Mouse (Mus musculus) limb, embryonic 14.5 days (tissue): Measurements from ENCODE around the gene Nfx1. TPM values are rescaled to one million over a fixed set of nuclear protein-coding genes. Genes with fewer than 3 reads are reported as not detected.

ENCODE experiments used
- ATAC-seq: fragments of 200-750 bp; cut with Nextera tagmentation; 2 replicates; pipeline ENCODE4 v1.8.0; 2017; ENCODE audit warnings: low read depth, moderate number of reproducible peaks, moderate TSS enrichment; ENCODE audit not compliant: low FRiP score
- DNase-seq: peaks from one replicate; pipeline ENCODE4 v3.0.0-alpha.2; 2015; ENCODE audit warnings: low spot score
- H3K27ac ChIP-seq: fragments of 300-500 bp; sonication (generic); replicated peaks from 2 replicates; pipeline ENCODE4 v1.5.1; 2014; ENCODE audit warnings: low read depth, mild to moderate bottlenecking, low read length, moderate library complexity, mixed read lengths
- H3K27me3 ChIP-seq: fragments of 300-500 bp; sonication (generic); 2 replicates; pipeline ENCODE4 v1.6.1; 2014; ENCODE audit warnings: low read length, mixed read lengths; ENCODE audit not compliant: control insufficient read depth, insufficient read depth
- H3K36me3 ChIP-seq: fragments of 300-500 bp; sonication (generic); 2 replicates; pipeline ENCODE4 v1.6.1; 2014; ENCODE audit warnings: mild to moderate bottlenecking, low read length, moderate library complexity, mixed read lengths; ENCODE audit not compliant: control insufficient read depth, insufficient read depth
- H3K4me1 ChIP-seq: fragments of 300-500 bp; sonication (generic); 2 replicates; pipeline ENCODE4 v1.6.1; 2014; ENCODE audit warnings: antibody characterized with exemption, low read length, mixed read lengths; ENCODE audit not compliant: control insufficient read depth, insufficient read depth
- H3K4me2 ChIP-seq: fragments of 300-500 bp; sonication (generic); replicated peaks from 2 replicates; pipeline ENCODE4 v1.6.1; 2014; ENCODE audit warnings: low read depth, mild to moderate bottlenecking, low read length, moderate library complexity; ENCODE audit not compliant: severe bottlenecking
- H3K4me3 ChIP-seq: fragments of 300-500 bp; sonication (generic); replicated peaks from 2 replicates; pipeline ENCODE4 v1.5.1; 2014; ENCODE audit warnings: low read length
- H3K9ac ChIP-seq: fragments of 300-500 bp; sonication (generic); 2 replicates; pipeline ENCODE4 v1.6.1; 2014; ENCODE audit warnings: mild to moderate bottlenecking, low read depth, low read length, moderate library complexity; ENCODE audit not compliant: severe bottlenecking
- H3K9me3 ChIP-seq: fragments of 300-500 bp; sonication (generic); 2 replicates; pipeline ENCODE4 v1.6.1; 2016; ENCODE audit warnings: low read length; ENCODE audit not compliant: control insufficient read depth
- POLR2A ChIP-seq: fragments of 200-500 bp; IDR thresholded peaks from 2 replicates; pipeline ENCODE4 v1.8.0; 2012; ENCODE audit warnings: inconsistent platforms, mild to moderate bottlenecking, moderate library complexity, borderline replicate concordance; ENCODE audit not compliant: insufficient read depth, insufficient read length; ENCODE audit errors: extremely low read depth
- WGBS: fragments of 180-500 bp; shearing (Covaris S2); extraction: QIAGEN DNeasy Blood & Tissue Kit; methylation state at CpG from one replicate; pipeline ENCODE4 v1.1.7; 2014; 5-methylcytosine and 5-hydroxymethylcytosine counted together
- polyA plus RNA-seq, 2 experiments: library from polyadenylated mRNA; depleted of rRNA in 1 of 2; stranded (reverse) in 1 of 2; unstranded in 1 of 2; fragments of >200 nt; fragmentation: Nextera tagmentation in 1 of 2; extraction: Ambion mirVana in 1 of 2; gene quantifications; 2 replicates each; pipeline versions ENCODE4 v1.2.1 to v1.2.3; 2012 to 2014

Gene Nfx1
- polyA plus RNA-seq, 2 experiments = 88.8 to 91.4 TPM

GRCm38 (mm10) chr4:40989633-40990032 is 18.9 kb downstream of the Nfx1 start:
- H3K36me3 ChIP-seq = peaks cover 96% of the 10 kb centered on the region
- no peak for DNase-seq
- no peak overlapping the region for H3K4me3 ChIP-seq
- ATAC-seq = no peak
- no peak overlapping the region for H3K9ac ChIP-seq
- TF ChIP-seq POLR2A = no peak
- H3K4me2 ChIP-seq = no peak overlapping the region
- no peak overlapping the region for H3K27ac ChIP-seq
- H3K4me1 ChIP-seq = no peaks in the 10 kb centered on the region
- H3K9me3 ChIP-seq = no peaks in the 10 kb centered on the region
- H3K27me3 ChIP-seq = no peaks in the 10 kb centered on the region
- WGBS = 93% methylated on average over 6 of the region's 6 CpGs

- ATAC-seq (no peak), DNase-seq (no peak)
- no peak overlapping the region for H3K27ac ChIP-seq
- no peak overlapping the region for H3K4me3 ChIP-seq
- H3K36me3 ChIP-seq = peaks cover 98% of the 10 kb centered on the region
- H3K27me3 ChIP-seq = no peaks in the 10 kb centered on the region
- no peak overlapping the region for H3K4me2 ChIP-seq
- H3K9me3 ChIP-seq = no peaks in the 10 kb centered on the region
- H3K4me1 ChIP-seq = no peaks in the 10 kb centered on the region
- TF ChIP-seq POLR2A = no peak
- WGBS = 93% methylated on average over 6 of the region's 6 CpGs
- H3K9ac ChIP-seq = no peak overlapping the region
Observed at GRCm38 (mm10) chr4:40996302-40996701, 25.6 kb downstream of the Nfx1 start.

- no peak for TF ChIP-seq POLR2A
- H3K9me3 ChIP-seq = no peaks in the 10 kb centered on the region
- no peak for ATAC-seq
- H3K4me1 ChIP-seq = no peaks in the 10 kb centered on the region
- peaks cover 93% of the 10 kb centered on the region for H3K36me3 ChIP-seq
- 93% methylated on average over 4 of the region's 4 CpGs for WGBS
- no peak for DNase-seq
- no peak overlapping the region for H3K4me2 ChIP-seq
- no peak overlapping the region for H3K27ac ChIP-seq
- no peaks in the 10 kb centered on the region for H3K27me3 ChIP-seq
- no peak overlapping the region for H3K4me3 ChIP-seq
- no peak overlapping the region for H3K9ac ChIP-seq
Observed at GRCm38 (mm10) chr4:40997916-40998315, 27.2 kb downstream of the Nfx1 start.

- H3K4me3 ChIP-seq = no peak overlapping the region
- H3K36me3 ChIP-seq = peaks cover 94% of the 10 kb centered on the region
- H3K4me1 ChIP-seq = no peaks in the 10 kb centered on the region
- H3K9ac ChIP-seq = no peak overlapping the region
- no peak overlapping the region for H3K27ac ChIP-seq
- no peak overlapping the region for H3K4me2 ChIP-seq
- TF ChIP-seq POLR2A = no peak
- no peaks in the 10 kb centered on the region for H3K9me3 ChIP-seq
- H3K27me3 ChIP-seq = no peaks in the 10 kb centered on the region
- 81% methylated on average over 1 of the region's 1 CpGs for WGBS
- ATAC-seq = no peak
- no peak for DNase-seq
Observed at GRCm38 (mm10) chr4:41000271-41000670, 29.6 kb downstream of the Nfx1 start.

- DNase-seq = no peak
Observed at GRCm38 (mm10) chr4:41000842-41001639, 30.3 kb downstream of the Nfx1 start.

More at GRCm38 (mm10) chr4:41000842-41001639, 30.3 kb downstream of the Nfx1 start:
- 89% methylated on average over 9 of the region's 9 CpGs for WGBS
- Histone ChIP-seq H3K9ac (no peak overlapping the region), H3K4me3 (no peak overlapping the region), H3K27me3 (no peaks in the 10 kb centered on the region), H3K9me3 (no peaks in the 10 kb centered on the region), H3K36me3 (peaks cover 92% of the 10 kb centered on the region), H3K27ac (no peak overlapping the region), H3K4me2 (no peak overlapping the region), H3K4me1 (no peaks in the 10 kb centered on the region)
- TF ChIP-seq POLR2A = no peak
- ATAC-seq = no peak
